Mouse (Mus musculus): ENCODE measurements around the gene Lrrc1. TPM values are rescaled to one million over a fixed set of nuclear protein-coding genes. Genes with fewer than 3 reads are reported as not detected.

Gene Lrrc1
- polyA plus RNA-seq, 1 experiment from 2014 or later, result 18.6 TPM

DNA sequence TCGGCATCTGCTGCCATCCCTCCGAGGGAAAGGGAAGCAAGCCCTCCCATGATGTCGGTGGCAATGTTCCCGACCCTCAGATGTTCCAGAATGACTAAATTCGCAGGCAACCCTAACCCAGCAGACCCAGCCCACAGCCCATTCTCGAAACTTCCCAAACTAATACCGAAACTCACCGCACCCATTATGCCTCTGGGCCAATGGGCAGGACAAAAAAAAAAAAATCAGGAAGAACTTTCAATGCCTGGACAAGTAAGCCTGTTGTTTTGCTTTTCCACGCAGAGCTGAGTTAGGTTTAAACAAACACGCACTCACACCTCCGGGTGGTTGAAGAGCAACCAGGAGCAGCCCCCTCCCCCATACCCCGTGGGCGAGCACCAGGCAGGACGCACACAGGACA is 118.6 kb downstream of the Lrrc1 start:
- Histone ChIP-seq H3K4me3 (ENCODE audit: low read length) (no peak overlapping the region), H3K36me3 (ENCODE audit: control insufficient read depth, insufficient read depth, low read length) (no peaks in the 10 kb centered on the region), H3K9me3 (ENCODE audit: control insufficient read depth, low read length) (no peaks in the 10 kb centered on the region), H3K4me1 (ENCODE audit: control insufficient read depth, insufficient read depth, low read length) (peaks cover 43% of the 10 kb centered on the region), H3K27ac (ENCODE audit: low read depth, low read length) (no peak overlapping the region), H3K27me3 (ENCODE audit: control insufficient read depth, insufficient read depth, low read length) (no peaks in the 10 kb centered on the region), H3K4me2 (replicated peaks; ENCODE audit: low read depth, low read length) (peak overlapping the region; percentile 9; the same call in 1 of the 2 replicates), H3K9ac (ENCODE audit: low read depth, low read length) (no peak overlapping the region)
- no peak for ATAC-seq (ENCODE audit: low FRiP score, low TSS enrichment)
- WGBS, result 31% methylated on average over 14 of the region's 14 CpGs

DNA sequence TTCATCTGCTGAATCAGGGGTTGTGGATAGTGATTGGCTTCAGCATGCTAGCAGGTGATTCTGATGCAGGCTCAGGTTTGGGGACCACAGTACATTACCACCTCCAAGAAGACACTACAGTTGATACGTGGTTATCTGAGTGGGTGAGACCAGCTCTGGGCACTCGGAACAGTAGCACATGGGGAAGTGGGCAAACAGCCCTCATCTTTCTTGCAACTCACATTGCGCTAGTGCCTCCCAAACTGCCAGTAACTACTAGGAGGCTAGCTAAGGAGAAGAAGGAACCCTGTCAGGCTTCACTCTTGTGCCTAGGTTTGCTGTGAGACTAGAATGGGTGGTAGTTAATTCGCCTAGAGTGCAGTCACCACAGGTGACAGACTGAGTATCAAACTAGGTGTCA is 119.1 kb downstream of the Lrrc1 start:
- no peak overlapping the region for H3K4me3 ChIP-seq (ENCODE audit: low read length)
- H3K4me1 ChIP-seq (ENCODE audit: control insufficient read depth, insufficient read depth, low read length), result peaks cover 43% of the 10 kb centered on the region
- no peak overlapping the region for H3K4me2 ChIP-seq (replicated peaks; ENCODE audit: low read depth, low read length)
- H3K9ac ChIP-seq (ENCODE audit: low read depth, low read length), result no peak overlapping the region
- WGBS, result 81% methylated on average over 4 of the region's 4 CpGs
- no peaks in the 10 kb centered on the region for H3K27me3 ChIP-seq (ENCODE audit: control insufficient read depth, insufficient read depth, low read length)
- no peak for ATAC-seq (ENCODE audit: low FRiP score, low TSS enrichment)
- no peaks in the 10 kb centered on the region for H3K36me3 ChIP-seq (ENCODE audit: control insufficient read depth, insufficient read depth, low read length)
- H3K9me3 ChIP-seq (ENCODE audit: control insufficient read depth, low read length), result no peaks in the 10 kb centered on the region
- no peak overlapping the region for H3K27ac ChIP-seq (ENCODE audit: low read depth, low read length)

DNA sequence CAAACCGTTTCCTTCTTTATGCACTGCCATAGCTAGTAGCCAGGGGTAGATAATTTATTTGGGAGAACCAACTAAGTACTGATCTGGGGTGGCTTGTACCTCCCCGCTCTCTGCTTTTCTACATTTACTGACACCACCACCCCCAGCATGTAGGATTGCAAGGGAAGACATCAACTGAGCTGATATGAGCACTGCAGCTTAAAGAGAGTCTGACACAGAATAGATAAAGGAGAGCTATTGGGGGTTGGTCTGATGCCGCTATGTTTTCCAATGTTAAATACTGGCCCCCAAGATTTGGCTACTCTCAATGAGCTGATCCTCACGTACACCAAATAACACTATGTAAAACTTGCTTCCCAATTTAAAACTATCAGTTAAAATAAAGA is 124.5 kb downstream of the Lrrc1 start:
- WGBS, result 90% methylated on average over 4 of the region's 4 CpGs
- Histone ChIP-seq H3K4me1 (ENCODE audit: control insufficient read depth, insufficient read depth, low read length) (no peaks in the 10 kb centered on the region), H3K9ac (ENCODE audit: low read depth, low read length) (no peak overlapping the region)

DNA sequence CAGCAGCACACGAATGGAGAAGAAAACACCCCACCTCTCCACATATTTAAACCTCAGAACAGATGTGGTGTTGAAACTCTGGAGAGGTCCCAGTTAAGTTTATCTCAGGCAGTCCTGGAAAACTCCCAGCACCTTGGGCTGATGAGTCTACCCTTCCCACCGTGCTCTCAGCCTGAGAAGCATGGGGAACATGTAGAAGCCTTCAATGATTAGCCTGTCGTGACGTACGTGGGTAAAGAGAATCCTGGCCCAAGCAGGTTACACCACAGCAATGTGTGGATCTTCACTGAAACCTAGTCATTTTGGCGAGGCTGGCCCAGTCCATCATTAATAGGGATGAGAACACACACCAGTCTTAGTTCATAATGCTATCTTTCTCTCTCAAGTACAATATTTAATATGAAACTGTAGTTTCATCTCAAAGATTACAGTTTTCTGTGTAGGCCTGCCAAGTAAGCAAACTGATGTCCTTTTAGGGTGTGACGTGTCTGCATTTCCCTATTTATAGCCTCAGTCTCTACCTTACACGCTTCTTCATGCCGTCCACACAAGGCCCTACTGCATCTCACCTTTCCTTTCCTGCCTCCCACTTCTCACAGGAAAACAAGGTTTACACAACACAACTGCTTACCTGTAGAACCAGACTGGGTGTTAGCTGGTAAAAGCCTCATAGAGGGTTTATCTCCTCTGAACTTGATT is 125.0 kb downstream of the Lrrc1 start:
- no peaks in the 10 kb centered on the region for H3K4me1 ChIP-seq (ENCODE audit: control insufficient read depth, insufficient read depth, low read length)
- no peak for ATAC-seq (ENCODE audit: low FRiP score, low TSS enrichment)
- H3K4me3 ChIP-seq (ENCODE audit: low read length), result no peak overlapping the region
- 85% methylated on average over 9 of the region's 9 CpGs for WGBS
- no peak overlapping the region for H3K27ac ChIP-seq (ENCODE audit: low read depth, low read length)
- H3K9me3 ChIP-seq (ENCODE audit: control insufficient read depth, low read length), result no peaks in the 10 kb centered on the region
- H3K36me3 ChIP-seq (ENCODE audit: control insufficient read depth, insufficient read depth, low read length), result no peaks in the 10 kb centered on the region
- no peaks in the 10 kb centered on the region for H3K27me3 ChIP-seq (ENCODE audit: control insufficient read depth, insufficient read depth, low read length)
- no peak overlapping the region for H3K9ac ChIP-seq (ENCODE audit: low read depth, low read length)
- no peak overlapping the region for H3K4me2 ChIP-seq (replicated peaks; ENCODE audit: low read depth, low read length)

More for the DNA sequence above, 124.5 kb downstream of the Lrrc1 start:
- Histone ChIP-seq H3K36me3 (ENCODE audit: control insufficient read depth, insufficient read depth, low read length) (no peaks in the 10 kb centered on the region), H3K27me3 (ENCODE audit: control insufficient read depth, insufficient read depth, low read length) (no peaks in the 10 kb centered on the region), H3K4me3 (ENCODE audit: low read length) (no peak overlapping the region), H3K4me2 (replicated peaks; ENCODE audit: low read depth, low read length) (no peak overlapping the region), H3K9me3 (ENCODE audit: control insufficient read depth, low read length) (no peaks in the 10 kb centered on the region), H3K27ac (ENCODE audit: low read depth, low read length) (no peak overlapping the region)
- no peak for ATAC-seq (ENCODE audit: low FRiP score, low TSS enrichment)

DNA sequence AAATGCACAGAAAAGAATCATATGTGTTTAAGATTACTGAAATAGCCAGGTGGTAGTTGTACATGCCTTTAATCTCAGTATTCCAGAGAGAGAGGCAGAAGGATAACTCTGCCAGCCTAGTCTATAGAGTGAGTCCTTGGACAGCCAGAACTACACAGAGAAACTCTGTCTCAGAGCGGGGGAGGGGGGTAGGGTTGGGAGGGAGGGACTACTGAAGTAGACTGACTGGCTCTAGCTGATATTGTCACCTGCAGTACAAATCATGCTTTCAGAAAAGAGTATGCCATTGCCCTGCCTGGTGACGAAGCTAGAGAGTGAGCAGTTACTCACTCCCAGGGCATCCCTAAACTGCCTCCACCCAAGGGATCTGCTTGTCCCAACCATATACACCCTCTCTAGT is 125.9 kb downstream of the Lrrc1 start:
- Histone ChIP-seq H3K36me3 (ENCODE audit: control insufficient read depth, insufficient read depth, low read length) (no peaks in the 10 kb centered on the region), H3K27ac (ENCODE audit: low read depth, low read length) (no peak overlapping the region), H3K4me1 (ENCODE audit: control insufficient read depth, insufficient read depth, low read length) (no peaks in the 10 kb centered on the region), H3K27me3 (ENCODE audit: control insufficient read depth, insufficient read depth, low read length) (no peaks in the 10 kb centered on the region), H3K9ac (ENCODE audit: low read depth, low read length) (no peak overlapping the region), H3K4me3 (ENCODE audit: low read length) (no peak overlapping the region), H3K4me2 (replicated peaks; ENCODE audit: low read depth, low read length) (no peak overlapping the region), H3K9me3 (ENCODE audit: control insufficient read depth, low read length) (no peaks in the 10 kb centered on the region)
- no peak for ATAC-seq (ENCODE audit: low FRiP score, low TSS enrichment)
- WGBS, result 79% methylated on average over 2 of the region's 2 CpGs

DNA sequence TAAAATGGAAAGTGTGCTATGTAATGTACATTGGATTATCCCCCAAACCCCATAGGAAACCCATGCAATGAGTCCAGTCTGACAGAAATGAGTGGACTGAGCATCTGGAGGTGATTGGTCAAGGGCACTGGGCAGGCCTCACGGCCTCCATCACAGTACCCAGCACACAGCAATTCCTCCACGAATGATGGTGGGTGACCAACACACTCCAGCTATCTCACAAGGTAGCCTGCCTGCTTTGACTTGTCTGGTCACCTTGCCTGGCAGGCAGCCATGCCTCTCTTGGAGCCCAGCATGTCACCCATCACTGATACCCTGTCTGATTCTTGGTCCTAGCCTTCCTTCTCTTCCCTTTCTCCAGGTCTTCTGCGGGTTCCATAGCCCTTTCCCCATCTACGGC is 128.2 kb downstream of the Lrrc1 start:
- no peaks in the 10 kb centered on the region for H3K36me3 ChIP-seq (ENCODE audit: control insufficient read depth, insufficient read depth, low read length)

DNA sequence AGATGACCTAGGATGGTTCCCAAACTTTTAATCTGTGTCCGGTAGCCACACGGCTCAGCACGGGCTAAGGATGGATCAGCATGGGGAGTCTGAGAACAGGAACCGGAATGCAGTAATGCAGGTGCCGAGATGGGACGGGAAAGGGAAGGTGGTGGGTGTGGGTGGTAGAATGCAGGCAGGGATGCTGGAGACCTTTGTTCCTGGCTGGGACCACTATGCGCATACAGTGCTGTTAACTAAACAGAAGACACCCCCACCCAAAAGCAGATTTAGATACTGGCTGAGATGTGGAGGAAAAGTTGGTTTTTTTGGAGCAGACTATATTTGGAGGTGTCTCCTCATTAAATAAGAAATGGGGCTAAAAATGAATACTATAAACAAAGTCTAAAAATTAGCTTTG is 128.7 kb downstream of the Lrrc1 start:
- ATAC-seq (ENCODE audit: low FRiP score, low TSS enrichment), result no peak
- Histone ChIP-seq H3K4me3 (ENCODE audit: low read length) (no peak overlapping the region), H3K27me3 (ENCODE audit: control insufficient read depth, insufficient read depth, low read length) (no peaks in the 10 kb centered on the region), H3K9ac (ENCODE audit: low read depth, low read length) (no peak overlapping the region), H3K27ac (ENCODE audit: low read depth, low read length) (no peak overlapping the region), H3K4me2 (replicated peaks; ENCODE audit: low read depth, low read length) (no peak overlapping the region), H3K36me3 (ENCODE audit: control insufficient read depth, insufficient read depth, low read length) (no peaks in the 10 kb centered on the region), H3K9me3 (ENCODE audit: control insufficient read depth, low read length) (no peaks in the 10 kb centered on the region), H3K4me1 (ENCODE audit: control insufficient read depth, insufficient read depth, low read length) (no peaks in the 10 kb centered on the region)
- 94% methylated on average over 7 of the region's 7 CpGs for WGBS

More for the DNA sequence above, 128.2 kb downstream of the Lrrc1 start:
- H3K27ac ChIP-seq (ENCODE audit: low read depth, low read length), result no peak overlapping the region
- no peak overlapping the region for H3K4me2 ChIP-seq (replicated peaks; ENCODE audit: low read depth, low read length)
- ATAC-seq (ENCODE audit: low FRiP score, low TSS enrichment), result no peak
- no peaks in the 10 kb centered on the region for H3K4me1 ChIP-seq (ENCODE audit: control insufficient read depth, insufficient read depth, low read length)
- no peak overlapping the region for H3K9ac ChIP-seq (ENCODE audit: low read depth, low read length)
- H3K27me3 ChIP-seq (ENCODE audit: control insufficient read depth, insufficient read depth, low read length), result no peaks in the 10 kb centered on the region
- no peak overlapping the region for H3K4me3 ChIP-seq (ENCODE audit: low read length)
- H3K9me3 ChIP-seq (ENCODE audit: control insufficient read depth, low read length), result no peaks in the 10 kb centered on the region
- WGBS, result 94% methylated on average over 4 of the region's 4 CpGs

DNA sequence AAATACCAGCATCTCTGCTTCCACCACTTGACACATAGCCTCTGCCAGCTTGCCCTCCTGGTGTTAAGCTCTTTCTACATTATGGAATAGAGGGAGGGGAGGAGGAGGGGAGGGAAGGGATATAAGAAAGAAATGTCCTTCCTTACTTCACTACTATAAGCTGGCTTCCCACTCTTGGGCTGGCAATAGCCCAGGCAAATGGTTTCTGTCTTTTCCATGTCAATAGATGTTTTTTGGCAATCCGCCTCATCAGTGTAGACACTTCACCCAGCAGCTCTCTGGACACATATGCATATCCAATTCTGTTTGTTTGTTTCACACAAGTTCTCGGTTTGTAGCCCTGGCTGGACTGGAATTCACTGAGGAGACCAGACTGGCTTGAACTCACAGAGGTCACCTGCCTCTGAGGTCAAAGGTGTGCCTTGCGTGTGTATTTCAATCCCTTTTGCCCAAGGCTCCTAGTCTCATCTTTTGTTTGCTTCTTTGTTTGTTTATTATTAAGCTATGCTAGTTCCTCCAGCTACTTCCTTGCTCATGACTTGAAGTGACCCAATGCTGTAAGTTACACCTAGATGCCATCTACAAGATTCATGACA is 132.7 kb downstream of the Lrrc1 start:
- ATAC-seq (ENCODE audit: low FRiP score, low TSS enrichment), result no peak
- H3K36me3 ChIP-seq (ENCODE audit: control insufficient read depth, insufficient read depth, low read length), result no peaks in the 10 kb centered on the region
- no peaks in the 10 kb centered on the region for H3K4me1 ChIP-seq (ENCODE audit: control insufficient read depth, insufficient read depth, low read length)
- no peak overlapping the region for H3K4me3 ChIP-seq (ENCODE audit: low read length)
- H3K27ac ChIP-seq (ENCODE audit: low read depth, low read length), result no peak overlapping the region
- no peak overlapping the region for H3K4me2 ChIP-seq (replicated peaks; ENCODE audit: low read depth, low read length)
- H3K9ac ChIP-seq (ENCODE audit: low read depth, low read length), result no peak overlapping the region
- H3K9me3 ChIP-seq (ENCODE audit: control insufficient read depth, low read length), result no peaks in the 10 kb centered on the region
- 72% methylated on average over 3 of the region's 3 CpGs for WGBS
- no peaks in the 10 kb centered on the region for H3K27me3 ChIP-seq (ENCODE audit: control insufficient read depth, insufficient read depth, low read length)

DNA sequence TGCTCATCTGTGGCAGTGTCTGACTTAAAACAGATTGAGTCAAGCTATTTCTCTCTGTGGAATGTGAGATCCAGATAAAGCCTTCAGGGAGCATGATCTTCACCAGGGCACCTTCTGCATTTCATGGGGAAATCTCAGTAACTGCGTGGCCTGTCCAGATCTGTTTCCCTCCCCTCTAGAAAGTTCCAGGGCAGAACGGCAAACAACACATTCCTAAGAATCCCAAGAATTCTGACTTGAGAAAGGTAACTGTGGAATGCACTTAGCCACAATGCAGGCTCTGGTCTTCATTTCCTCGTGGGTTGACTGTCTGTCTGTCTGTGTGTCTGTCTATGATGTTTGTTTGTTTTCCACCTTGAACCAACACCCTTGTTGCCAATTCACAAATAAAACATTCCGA is 133.7 kb downstream of the Lrrc1 start:
- Histone ChIP-seq H3K4me2 (replicated peaks; ENCODE audit: low read depth, low read length) (no peak overlapping the region), H3K27ac (ENCODE audit: low read depth, low read length) (no peak overlapping the region), H3K9ac (ENCODE audit: low read depth, low read length) (no peak overlapping the region), H3K36me3 (ENCODE audit: control insufficient read depth, insufficient read depth, low read length) (no peaks in the 10 kb centered on the region), H3K9me3 (ENCODE audit: control insufficient read depth, low read length) (no peaks in the 10 kb centered on the region), H3K27me3 (ENCODE audit: control insufficient read depth, insufficient read depth, low read length) (no peaks in the 10 kb centered on the region), H3K4me3 (ENCODE audit: low read length) (no peak overlapping the region), H3K4me1 (ENCODE audit: control insufficient read depth, insufficient read depth, low read length) (no peaks in the 10 kb centered on the region)
- WGBS, result 63% methylated on average over 4 of the region's 4 CpGs
- no peak for ATAC-seq (ENCODE audit: low FRiP score, low TSS enrichment)
